Mouse (Mus musculus): ENCODE results near the gene Dll4. TPM values are rescaled to one million over a fixed set of nuclear protein-coding genes. Genes with fewer than 3 reads are reported as not detected.
A peak's percentile ranks its signal among the peaks of the same experiment; 100 is the strongest.

The Dll4 gene
- polyA plus RNA-seq, 1 experiment from 2014 or later, result 8.4 TPM

DNA sequence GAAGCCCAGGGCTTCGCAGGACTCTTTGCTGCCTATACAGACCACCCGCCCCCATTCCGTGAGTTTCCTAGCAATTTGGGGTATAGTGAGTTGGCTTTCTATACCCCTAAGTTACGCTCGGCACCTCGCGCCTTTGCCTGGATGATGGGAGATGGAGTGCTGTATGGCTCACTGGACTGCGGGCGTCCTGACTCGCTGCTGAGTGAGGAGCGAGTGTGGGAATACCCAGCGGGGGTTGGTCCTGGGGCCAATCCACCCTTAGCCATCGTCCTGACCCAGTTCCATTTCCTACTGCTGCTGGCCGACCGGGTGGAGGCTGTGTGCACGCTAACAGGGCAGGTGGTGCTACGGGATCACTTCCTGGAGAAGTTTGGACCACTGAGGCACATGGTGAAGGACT, 32.3 kb upstream of the Dll4 start:
- ATAC-seq, result no peak
- Histone ChIP-seq H3K9ac (ENCODE audit: low read depth, low read length) (no peak overlapping the region), H3K27me3 (replicated peaks; ENCODE audit: control insufficient read depth, insufficient read depth, low read length) (no peaks in the 10 kb centered on the region), H3K4me3 (ENCODE audit: low read length) (no peak overlapping the region), H3K4me2 (ENCODE audit: low read depth, low read length) (no peak overlapping the region), H3K4me1 (ENCODE audit: control insufficient read depth, insufficient read depth, low read length) (peaks cover 4% of the 10 kb centered on the region), H3K36me3 (ENCODE audit: control insufficient read depth, insufficient read depth, low read length) (peaks cover 31% of the 10 kb centered on the region), H3K27ac (ENCODE audit: low read length) (no peak overlapping the region), H3K9me3 (ENCODE audit: control insufficient read depth, low read length) (no peaks in the 10 kb centered on the region)
- WGBS, result 93% methylated on average over 17 of the region's 17 CpGs

DNA sequence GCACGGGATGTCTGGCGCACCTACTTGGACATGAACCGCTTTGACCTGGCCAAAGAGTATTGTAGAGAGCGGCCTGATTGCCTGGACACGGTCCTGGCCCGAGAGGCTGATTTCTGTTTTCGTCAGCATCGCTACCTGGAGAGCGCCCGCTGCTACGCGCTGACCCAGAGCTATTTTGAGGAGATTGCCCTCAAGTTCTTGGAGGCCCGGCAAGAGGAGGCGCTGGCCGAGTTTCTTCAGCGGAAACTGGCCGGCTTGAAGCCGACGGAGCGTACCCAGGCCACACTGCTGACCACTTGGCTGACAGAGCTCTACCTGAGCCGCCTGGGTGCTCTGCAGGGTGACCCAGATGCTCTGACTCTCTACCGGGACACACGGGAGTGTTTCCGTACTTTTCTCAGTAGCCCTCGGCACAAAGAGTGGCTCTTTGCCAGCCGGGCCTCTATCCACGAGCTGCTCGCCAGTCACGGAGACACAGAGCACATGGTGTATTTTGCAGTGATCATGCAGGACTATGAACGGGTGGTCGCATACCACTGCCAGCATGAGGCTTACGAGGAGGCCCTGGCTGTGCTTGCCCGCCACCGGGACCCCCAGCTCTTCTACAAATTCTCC, 31.7 kb upstream of the Dll4 start:
- ATAC-seq, result no peak
- Histone ChIP-seq H3K9me3 (ENCODE audit: control insufficient read depth, low read length) (no peaks in the 10 kb centered on the region), H3K4me3 (ENCODE audit: low read length) (no peak overlapping the region), H3K4me1 (ENCODE audit: control insufficient read depth, insufficient read depth, low read length) (peaks cover 9% of the 10 kb centered on the region), H3K4me2 (ENCODE audit: low read depth, low read length) (no peak overlapping the region), H3K9ac (ENCODE audit: low read depth, low read length) (no peak overlapping the region), H3K27me3 (replicated peaks; ENCODE audit: control insufficient read depth, insufficient read depth, low read length) (no peaks in the 10 kb centered on the region), H3K27ac (ENCODE audit: low read length) (no peak overlapping the region), H3K36me3 (ENCODE audit: control insufficient read depth, insufficient read depth, low read length) (peaks cover 34% of the 10 kb centered on the region)
- 94% methylated on average over 34 of the region's 34 CpGs for WGBS

DNA sequence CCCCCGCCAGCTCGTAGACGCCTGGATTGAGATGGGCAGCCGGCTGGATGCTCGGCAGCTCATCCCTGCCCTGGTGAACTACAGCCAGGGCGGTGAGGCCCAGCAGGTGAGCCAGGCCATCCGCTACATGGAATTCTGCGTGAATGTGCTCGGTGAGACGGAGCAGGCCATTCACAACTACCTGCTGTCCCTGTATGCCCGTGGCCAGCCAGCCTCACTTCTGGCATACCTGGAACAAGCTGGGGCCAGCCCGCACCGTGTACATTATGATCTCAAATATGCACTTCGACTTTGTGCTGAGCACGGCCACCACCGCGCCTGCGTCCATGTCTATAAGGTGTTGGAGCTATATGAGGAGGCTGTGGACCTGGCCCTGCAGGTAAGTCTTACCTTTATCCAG, 31.2 kb upstream of the Dll4 start:
- no peaks in the 10 kb centered on the region for H3K27me3 ChIP-seq (replicated peaks; ENCODE audit: control insufficient read depth, insufficient read depth, low read length)
- no peak overlapping the region for H3K4me3 ChIP-seq (ENCODE audit: low read length)
- peaks cover 35% of the 10 kb centered on the region for H3K36me3 ChIP-seq (ENCODE audit: control insufficient read depth, insufficient read depth, low read length)
- H3K4me1 ChIP-seq (ENCODE audit: control insufficient read depth, insufficient read depth, low read length), result peaks cover 11% of the 10 kb centered on the region
- no peaks in the 10 kb centered on the region for H3K9me3 ChIP-seq (ENCODE audit: control insufficient read depth, low read length)
- WGBS, result 94% methylated on average over 18 of the region's 18 CpGs
- H3K4me2 ChIP-seq (ENCODE audit: low read depth, low read length), result no peak overlapping the region
- no peak overlapping the region for H3K9ac ChIP-seq (ENCODE audit: low read depth, low read length)
- no peak for ATAC-seq
- H3K27ac ChIP-seq (ENCODE audit: low read length), result no peak overlapping the region

DNA sequence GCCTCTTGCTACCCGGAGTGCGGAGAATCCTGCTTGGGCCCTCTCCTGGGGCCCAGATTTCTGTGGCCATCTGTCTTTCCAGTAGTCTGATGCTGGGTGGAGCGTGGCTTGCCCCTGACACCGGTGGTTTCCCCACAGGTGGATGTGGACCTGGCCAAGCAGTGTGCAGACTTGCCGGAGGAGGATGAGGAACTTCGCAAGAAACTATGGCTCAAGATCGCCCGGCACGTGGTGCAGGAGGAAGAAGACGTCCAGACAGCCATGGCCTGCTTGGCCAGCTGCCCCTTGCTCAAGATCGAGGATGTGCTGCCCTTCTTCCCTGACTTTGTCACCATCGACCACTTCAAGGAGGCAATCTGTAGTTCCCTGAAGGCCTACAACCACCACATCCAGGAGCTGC, 28.8 kb upstream of the Dll4 start:
- Histone ChIP-seq H3K9ac (ENCODE audit: low read depth, low read length) (no peak overlapping the region), H3K9me3 (ENCODE audit: control insufficient read depth, low read length) (no peaks in the 10 kb centered on the region), H3K4me1 (ENCODE audit: control insufficient read depth, insufficient read depth, low read length) (peaks cover 27% of the 10 kb centered on the region), H3K4me2 (ENCODE audit: low read depth, low read length) (no peak overlapping the region), H3K27ac (ENCODE audit: low read length) (no peak overlapping the region), H3K36me3 (ENCODE audit: control insufficient read depth, insufficient read depth, low read length) (peaks cover 37% of the 10 kb centered on the region), H3K27me3 (replicated peaks; ENCODE audit: control insufficient read depth, insufficient read depth, low read length) (no peaks in the 10 kb centered on the region), H3K4me3 (ENCODE audit: low read length) (no peak overlapping the region)
- ATAC-seq, result no peak
- WGBS, result 91% methylated on average over 12 of the region's 12 CpGs

DNA sequence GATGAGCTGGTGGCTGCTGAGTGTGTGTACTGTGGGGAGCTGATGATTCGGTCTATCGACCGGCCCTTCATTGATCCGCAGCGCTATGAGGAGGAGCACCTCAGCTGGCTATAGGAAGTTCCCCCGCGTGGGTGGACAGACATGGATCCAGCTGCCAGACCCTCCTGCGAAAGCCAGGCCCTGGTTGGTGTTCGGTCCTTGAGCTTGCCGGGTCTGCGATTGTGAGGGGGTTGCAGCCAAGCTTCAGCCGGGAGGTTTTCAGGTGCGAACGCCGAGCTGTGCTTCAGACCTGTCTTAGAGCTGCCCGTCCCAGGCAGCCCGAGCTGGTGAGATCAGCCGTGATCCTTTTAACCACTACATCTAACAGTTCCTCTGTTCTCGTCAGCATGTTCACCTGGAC, 28.1 kb upstream of the Dll4 start:
- Histone ChIP-seq H3K9ac (ENCODE audit: low read depth, low read length) (no peak overlapping the region), H3K27ac (ENCODE audit: low read length) (no peak overlapping the region), H3K36me3 (ENCODE audit: control insufficient read depth, insufficient read depth, low read length) (peaks cover 35% of the 10 kb centered on the region), H3K4me3 (ENCODE audit: low read length) (no peak overlapping the region), H3K9me3 (ENCODE audit: control insufficient read depth, low read length) (no peaks in the 10 kb centered on the region), H3K4me2 (ENCODE audit: low read depth, low read length) (no peak overlapping the region), H3K27me3 (replicated peaks; ENCODE audit: control insufficient read depth, insufficient read depth, low read length) (no peaks in the 10 kb centered on the region), H3K4me1 (ENCODE audit: control insufficient read depth, insufficient read depth, low read length) (peaks cover 27% of the 10 kb centered on the region)
- WGBS, result 91% methylated on average over 19 of the region's 19 CpGs
- no peak for ATAC-seq

DNA sequence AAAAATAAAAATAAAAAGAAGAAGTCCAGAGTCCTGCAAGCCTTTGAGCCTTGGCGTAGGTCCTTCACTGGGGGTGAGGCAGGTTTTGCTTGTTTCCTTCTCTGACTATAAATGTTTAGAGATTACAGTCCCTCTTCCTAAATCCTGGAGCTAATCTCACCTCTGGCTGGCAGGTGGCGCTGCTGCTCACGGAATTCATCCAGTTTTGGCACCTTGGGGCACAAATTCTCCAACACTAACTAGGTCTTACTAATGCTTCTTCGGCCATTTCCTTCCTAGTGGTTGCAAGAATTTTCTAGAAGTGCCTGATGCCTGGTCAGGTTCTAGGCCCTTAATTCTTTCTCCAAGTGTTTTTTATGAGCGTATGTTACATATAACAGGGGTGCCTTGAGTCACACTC, 27.3 kb upstream of the Dll4 start:
- WGBS, result 43% methylated on average over 5 of the region's 5 CpGs

DNA sequence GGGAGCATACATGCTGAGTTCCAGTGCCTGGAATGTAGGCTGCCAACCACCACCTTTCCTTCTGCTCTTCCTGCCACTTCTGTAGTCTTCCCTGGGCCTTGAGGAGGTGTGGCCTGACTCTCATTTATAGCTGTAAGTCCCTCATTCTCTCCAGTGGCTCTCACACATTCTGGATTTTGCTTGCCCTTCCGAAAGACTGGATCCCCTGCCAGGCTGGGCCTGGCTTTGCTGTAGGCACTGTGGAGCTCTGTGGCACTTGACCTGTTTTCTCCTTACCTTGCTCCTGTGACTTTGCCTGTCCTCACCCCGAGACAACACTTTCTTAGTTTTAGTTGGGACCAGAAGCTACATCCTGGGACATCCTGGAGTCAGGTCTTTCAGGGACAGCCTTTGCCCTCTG, 26.7 kb upstream of the Dll4 start:
- Histone ChIP-seq H3K4me3 (ENCODE audit: low read length) (no peak overlapping the region), H3K36me3 (ENCODE audit: control insufficient read depth, insufficient read depth, low read length) (peaks cover 21% of the 10 kb centered on the region), H3K27ac (ENCODE audit: low read length) (no peak overlapping the region), H3K9ac (ENCODE audit: low read depth, low read length) (peak overlapping the region; percentile 35; the same call in 1 of the 2 replicates), H3K27me3 (replicated peaks; ENCODE audit: control insufficient read depth, insufficient read depth, low read length) (no peaks in the 10 kb centered on the region), H3K4me1 (ENCODE audit: control insufficient read depth, insufficient read depth, low read length) (peaks cover 27% of the 10 kb centered on the region), H3K9me3 (ENCODE audit: control insufficient read depth, low read length) (no peaks in the 10 kb centered on the region), H3K4me2 (ENCODE audit: low read depth, low read length) (no peak overlapping the region)
- 89% methylated on average over 2 of the region's 2 CpGs for WGBS
- ATAC-seq, result no peak

More for the DNA sequence above, 27.3 kb upstream of the Dll4 start:
- Histone ChIP-seq H3K27ac (ENCODE audit: low read length) (no peak overlapping the region), H3K9me3 (ENCODE audit: control insufficient read depth, low read length) (no peaks in the 10 kb centered on the region), H3K36me3 (ENCODE audit: control insufficient read depth, insufficient read depth, low read length) (peaks cover 26% of the 10 kb centered on the region), H3K4me1 (ENCODE audit: control insufficient read depth, insufficient read depth, low read length) (peaks cover 27% of the 10 kb centered on the region), H3K9ac (ENCODE audit: low read depth, low read length) (no peak overlapping the region), H3K27me3 (replicated peaks; ENCODE audit: control insufficient read depth, insufficient read depth, low read length) (no peaks in the 10 kb centered on the region), H3K4me3 (ENCODE audit: low read length) (no peak overlapping the region), H3K4me2 (ENCODE audit: low read depth, low read length) (no peak overlapping the region)
- no peak for ATAC-seq

DNA sequence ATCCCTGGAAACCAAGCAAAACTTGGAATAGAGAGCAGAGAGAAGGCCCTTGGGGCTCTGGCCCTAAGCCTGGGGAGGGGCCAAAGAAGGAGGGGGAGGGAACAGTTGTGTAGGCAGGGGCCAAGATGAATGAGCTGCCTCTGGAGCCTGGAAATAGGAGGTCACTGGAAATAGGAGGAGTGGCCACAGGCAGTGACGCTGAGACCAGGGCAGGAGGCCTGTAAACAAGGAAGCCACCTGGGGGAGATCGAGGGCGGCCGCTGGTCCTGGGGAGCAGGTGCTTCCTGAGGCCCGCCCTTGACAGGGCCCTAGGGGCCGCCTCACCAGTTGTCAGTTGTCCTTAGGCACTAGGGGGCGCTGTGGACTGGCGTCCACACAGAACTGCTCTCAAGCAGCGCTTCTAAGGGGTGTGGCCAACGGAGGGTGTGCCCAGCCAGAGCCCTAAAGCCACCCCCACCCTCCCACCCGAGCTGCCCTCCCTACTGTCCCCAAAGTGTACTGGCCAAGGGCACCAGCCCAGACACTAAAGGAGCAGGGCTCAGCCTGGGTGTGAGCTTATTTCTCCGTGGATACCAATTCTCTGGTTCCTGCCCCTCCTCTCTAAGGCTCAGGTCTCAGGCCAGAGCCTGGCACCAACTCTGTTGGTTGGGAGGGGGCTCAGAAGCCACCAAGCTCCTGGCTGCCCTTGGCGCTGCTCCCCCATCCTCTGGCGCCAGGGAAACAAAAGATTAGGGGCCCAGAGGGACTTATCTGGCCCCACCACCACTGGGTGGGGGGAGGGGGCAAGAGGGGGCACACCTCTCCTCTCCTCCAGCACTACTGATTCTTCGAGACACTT, 25.4 kb upstream of the Dll4 start:
- H3K27me3 ChIP-seq (replicated peaks; ENCODE audit: control insufficient read depth, insufficient read depth, low read length), result no peaks in the 10 kb centered on the region
- WGBS, result 6% methylated on average over 14 of the region's 15 CpGs
- H3K4me1 ChIP-seq (ENCODE audit: control insufficient read depth, insufficient read depth, low read length), result peaks cover 37% of the 10 kb centered on the region
- no peaks in the 10 kb centered on the region for H3K9me3 ChIP-seq (ENCODE audit: control insufficient read depth, low read length)
- H3K36me3 ChIP-seq (ENCODE audit: control insufficient read depth, insufficient read depth, low read length), result peaks cover 16% of the 10 kb centered on the region
- peak overlapping the region; percentile 54; the same call in 1 of the 2 replicates for H3K9ac ChIP-seq (ENCODE audit: low read depth, low read length)
- peak overlapping the region; percentile 19 for H3K4me3 ChIP-seq (ENCODE audit: low read length)
- H3K27ac ChIP-seq (ENCODE audit: low read length), result peak overlapping the region; percentile 71
- peak; percentile 92 for ATAC-seq
- H3K4me2 ChIP-seq (ENCODE audit: low read depth, low read length), result peak overlapping the region; percentile 48

DNA sequence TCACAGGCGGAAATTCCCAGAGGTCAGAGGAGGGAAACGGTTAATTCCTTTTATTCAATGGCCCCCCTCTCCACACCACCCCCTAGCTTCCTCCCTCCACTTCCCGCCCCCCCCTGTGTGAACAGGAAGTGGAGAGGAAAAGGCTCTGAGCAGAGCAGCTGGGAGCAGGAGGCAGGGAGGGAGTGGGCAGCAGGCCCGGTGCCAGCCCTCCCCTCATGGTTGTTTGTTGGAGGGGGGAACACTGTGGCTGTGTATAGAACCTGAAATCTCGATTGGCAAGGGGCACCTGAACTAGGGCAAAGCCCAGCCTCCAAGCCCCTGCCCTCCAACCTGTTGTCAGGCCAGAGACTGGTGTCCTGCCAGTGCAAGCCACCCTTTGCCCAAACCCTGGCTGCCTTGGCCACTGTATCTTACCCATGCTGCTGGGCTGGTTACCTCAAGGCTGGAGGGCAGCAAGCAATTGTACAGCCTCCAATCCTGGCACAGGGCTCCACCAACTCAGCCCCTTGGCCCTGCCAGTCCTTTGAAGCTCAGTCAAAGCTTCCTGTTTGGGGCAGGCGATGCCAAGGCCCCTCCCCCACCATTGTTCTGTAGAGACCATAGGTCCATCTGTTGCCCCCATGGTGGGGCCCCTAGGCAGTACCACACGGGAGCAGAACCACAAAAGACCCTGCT, 24.6 kb upstream of the Dll4 start:
- 51% methylated on average over 7 of the region's 7 CpGs for WGBS
- Histone ChIP-seq H3K4me1 (ENCODE audit: control insufficient read depth, insufficient read depth, low read length) (peaks cover 37% of the 10 kb centered on the region), H3K36me3 (ENCODE audit: control insufficient read depth, insufficient read depth, low read length) (peaks cover 16% of the 10 kb centered on the region), H3K27me3 (replicated peaks; ENCODE audit: control insufficient read depth, insufficient read depth, low read length) (no peaks in the 10 kb centered on the region), H3K4me3 (ENCODE audit: low read length) (no peak overlapping the region), H3K4me2 (ENCODE audit: low read depth, low read length) (peak overlapping the region; percentile 48; the same call in 1 of the 2 replicates), H3K9ac (ENCODE audit: low read depth, low read length) (peak overlapping the region; percentile 54; the same call in 1 of the 2 replicates), H3K9me3 (ENCODE audit: control insufficient read depth, low read length) (no peaks in the 10 kb centered on the region), H3K27ac (ENCODE audit: low read length) (peak overlapping the region; percentile 71)
- ATAC-seq, result peak; percentile 5; the same call in 1 of the 2 replicates
